15 mouse cellular contexts compared by ENCODE assay signal in genomic region chr4:55938383-55938782, GRCm38 (mm10).
"Had no signal": no experiment of that assay in that cellular context is flagged by ENCODE, and none has a peak within 500 bp of the region (broad histone marks: within the 10 kb centered on the region; RNA-seq: fewer than 3 reads in every experiment).

No protein-coding gene starts in this region.

- H3K4me3 ChIP-seq: left cerebral cortex, adult 2 months; limb, embryonic 15.5 days; liver, embryonic 15.5 days; neural tube, embryonic 13.5 days; stomach, embryonic 15.5 days had no signal

- H3K27ac ChIP-seq: left cerebral cortex, adult 2 months; limb, embryonic 15.5 days; liver, embryonic 15.5 days; neural tube, embryonic 13.5 days; stomach, embryonic 15.5 days had no signal

- ATAC-seq: inflammation-experienced regulatory T-cells, adult 6 months; intestine, postnatal 0 days had no signal

- H3K9ac ChIP-seq: limb, embryonic 15.5 days; liver, embryonic 15.5 days; lung, embryonic 14.5 days; neural tube, embryonic 13.5 days; stomach, embryonic 15.5 days had no signal

- H3K27me3 ChIP-seq: limb, embryonic 15.5 days; liver, embryonic 15.5 days; neural tube, embryonic 13.5 days; stomach, embryonic 15.5 days had no signal

- H3K4me2 ChIP-seq: limb, embryonic 15.5 days; liver, embryonic 15.5 days; lung, embryonic 14.5 days; neural tube, embryonic 13.5 days; stomach, embryonic 15.5 days had no signal

- H3K4me1 ChIP-seq: limb, embryonic 15.5 days; liver, embryonic 15.5 days; neural tube, embryonic 13.5 days; stomach, embryonic 15.5 days had no signal

- H3K9me3 ChIP-seq: limb, embryonic 15.5 days; liver, embryonic 15.5 days; neural tube, embryonic 13.5 days; stomach, embryonic 15.5 days had no signal

- H3K36me3 ChIP-seq: limb, embryonic 15.5 days; liver, embryonic 15.5 days; neural tube, embryonic 13.5 days; stomach, embryonic 15.5 days had no signal

- DNase-seq: kidney, adult 8-10 months; kidney, postnatal 25 days; lung, embryonic 14.5 days; lung, postnatal 14 days; retina, postnatal 1 day; right cerebral cortex, postnatal 4 days; spleen, adult 18-20 months; thymus, postnatal 36 days had no signal
